Mouse (Mus musculus) yolk sac, embryonic 10.5 days (tissue): Measurements from ENCODE around the gene Egfem1.

Source experiments
- DNase-seq: peaks from one replicate; pipeline ENCODE4 v3.0.0-alpha.2; 2017; ENCODE audit warnings: low spot score

Gene Egfem1

DNA sequence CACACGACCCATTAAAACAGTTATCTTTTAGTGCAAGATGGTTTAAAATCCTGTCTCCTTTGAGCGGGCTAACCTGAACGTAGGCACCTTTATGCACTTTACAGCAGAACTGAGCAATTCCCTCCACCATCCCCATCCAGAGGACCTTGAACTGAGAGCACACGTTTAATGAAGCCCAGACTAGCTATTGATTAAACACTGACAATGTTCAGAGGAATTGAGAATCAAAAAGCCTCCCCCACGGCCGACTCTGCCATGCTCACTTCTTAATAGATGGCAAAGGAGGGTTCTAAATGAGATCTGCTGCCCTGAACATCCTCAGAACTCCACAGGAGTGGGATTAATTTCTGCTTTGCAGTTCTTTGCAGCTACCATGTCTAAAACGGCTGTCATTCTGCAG lies 520.3 kb downstream of the Egfem1 start:
- DNase-seq, result no peak

- DNase-seq, result no peak
Measured at GRCm38 (mm10) chr3:29608713-29609112, 526.9 kb downstream of the Egfem1 start.

- no peak for DNase-seq
Measured at GRCm38 (mm10) chr3:29609174-29609573, 527.4 kb downstream of the Egfem1 start.

DNA sequence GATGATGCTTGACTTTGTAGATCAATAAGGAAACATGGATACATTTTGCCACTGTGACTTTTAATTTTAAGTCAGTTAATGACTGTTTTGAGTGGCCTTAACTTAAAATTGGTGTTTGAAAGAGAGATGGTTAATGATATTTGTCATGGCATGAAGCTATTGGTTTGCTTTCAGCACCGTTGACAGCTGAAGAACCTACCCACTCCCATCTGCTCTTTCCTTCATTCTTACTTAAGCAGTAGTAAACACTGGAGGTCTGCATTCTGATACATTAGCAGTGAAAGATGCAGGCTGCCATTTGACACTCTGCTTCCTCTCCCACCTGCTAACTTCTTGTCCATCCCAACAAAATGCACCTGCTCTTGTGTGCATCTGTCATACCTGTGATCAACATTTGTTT lies 537.8 kb downstream of the Egfem1 start:
- no peak for DNase-seq

- no peak for DNase-seq
Measured at GRCm38 (mm10) chr3:29639819-29640218, 558.0 kb downstream of the Egfem1 start.

- DNase-seq, result no peak
Measured at GRCm38 (mm10) chr3:29666796-29667195, 585.0 kb downstream of the Egfem1 start.

DNA sequence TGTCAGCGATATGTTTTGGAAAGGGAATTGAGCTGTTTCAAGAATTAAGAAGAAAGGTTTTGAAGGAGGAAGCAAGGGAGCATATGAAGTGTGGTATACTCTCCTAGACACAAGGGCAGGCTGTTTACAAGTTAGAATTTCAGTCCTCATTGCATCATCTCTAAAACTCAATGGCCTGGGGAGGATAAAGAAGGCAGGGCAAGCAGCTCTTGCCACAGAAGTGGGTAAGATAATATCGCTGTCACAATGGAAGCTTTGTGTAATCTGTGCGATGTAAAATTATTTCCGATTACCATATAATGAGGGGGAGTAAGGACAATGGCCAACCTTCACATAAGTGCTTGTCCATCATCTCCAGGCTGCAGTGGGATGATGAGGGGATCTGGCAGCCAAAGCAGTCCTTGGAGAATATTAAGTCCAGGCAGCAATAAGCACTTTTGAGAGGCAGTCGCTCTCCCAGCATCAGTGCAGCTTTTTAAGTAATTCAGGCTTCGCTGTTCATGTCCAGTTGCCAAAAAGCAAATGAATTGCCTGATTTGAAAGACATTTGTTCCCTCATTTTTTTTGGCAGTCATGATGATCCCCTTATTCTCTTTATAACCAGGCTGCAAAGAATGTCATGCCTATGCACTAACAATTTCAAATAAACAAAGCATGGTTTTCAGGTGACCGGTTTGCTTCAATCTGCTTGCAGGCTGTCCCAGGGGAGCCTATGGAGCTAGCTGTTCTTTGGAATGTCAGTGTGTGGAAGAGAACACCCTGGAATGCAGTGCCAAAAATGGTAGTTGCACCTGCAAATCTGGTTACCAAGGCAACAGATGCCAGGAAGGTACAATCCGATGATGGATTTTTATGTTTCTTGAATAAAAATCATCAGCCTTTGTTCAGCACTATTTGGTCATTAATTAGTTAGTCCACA lies 607.8 kb downstream of the Egfem1 start:
- no peak for DNase-seq

DNA sequence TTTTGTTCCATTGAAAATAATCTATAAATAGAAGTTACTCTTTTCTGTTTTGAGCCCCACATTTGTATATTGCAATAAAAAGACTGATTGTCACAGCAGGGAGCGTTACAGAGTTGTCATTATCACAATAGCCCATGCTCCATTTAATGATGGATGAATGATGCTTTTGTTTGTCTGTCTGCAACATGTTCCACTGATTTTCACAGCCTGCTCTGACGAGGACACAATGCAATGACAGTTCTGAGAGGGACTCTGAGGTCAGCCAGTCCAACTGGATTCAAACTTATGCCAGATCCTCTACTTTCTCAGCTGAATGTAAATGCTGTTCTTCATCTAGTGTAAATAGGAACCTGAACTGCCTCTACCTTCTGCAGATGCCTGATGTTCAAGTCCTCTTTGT lies 619.3 kb downstream of the Egfem1 start:
- DNase-seq, result no peak

- no peak for DNase-seq
Measured at GRCm38 (mm10) chr3:29706816-29707215, 625.0 kb downstream of the Egfem1 start.

GRCm38 (mm10) chr3:29707467-29707866 lies 625.6 kb downstream of the Egfem1 start:
- DNase-seq, result no peak

DNA sequence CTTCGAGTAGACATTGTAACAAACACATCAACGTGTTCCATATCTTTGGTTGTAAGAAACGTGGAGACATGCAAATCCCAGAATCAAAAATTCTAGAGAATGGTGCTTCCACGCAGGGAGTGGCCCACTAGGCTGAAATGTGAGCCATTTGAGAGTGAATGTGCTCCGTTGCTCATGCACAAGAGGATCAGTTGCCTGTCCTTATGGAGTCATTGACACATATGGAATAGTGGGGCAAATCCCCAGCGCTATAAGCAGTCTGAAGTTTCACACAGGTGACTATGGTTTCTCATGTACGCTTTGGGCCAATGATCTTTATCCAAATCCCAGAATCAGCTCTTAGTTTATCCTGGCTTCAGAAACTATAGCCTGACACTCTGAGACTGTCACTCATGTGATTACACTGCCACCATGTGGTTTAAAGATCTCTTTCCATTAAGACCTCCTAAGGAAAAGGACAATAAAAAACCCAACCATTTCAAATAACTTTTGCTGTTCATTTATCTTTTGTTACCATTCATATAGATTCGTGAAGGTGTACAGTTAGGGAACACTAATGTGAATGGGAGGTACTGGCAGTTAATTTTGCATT lies 644.6 kb downstream of the Egfem1 start:
- DNase-seq, result no peak

- DNase-seq, result no peak
Measured at GRCm38 (mm10) chr3:29730062-29730760, 648.4 kb downstream of the Egfem1 start.

DNA sequence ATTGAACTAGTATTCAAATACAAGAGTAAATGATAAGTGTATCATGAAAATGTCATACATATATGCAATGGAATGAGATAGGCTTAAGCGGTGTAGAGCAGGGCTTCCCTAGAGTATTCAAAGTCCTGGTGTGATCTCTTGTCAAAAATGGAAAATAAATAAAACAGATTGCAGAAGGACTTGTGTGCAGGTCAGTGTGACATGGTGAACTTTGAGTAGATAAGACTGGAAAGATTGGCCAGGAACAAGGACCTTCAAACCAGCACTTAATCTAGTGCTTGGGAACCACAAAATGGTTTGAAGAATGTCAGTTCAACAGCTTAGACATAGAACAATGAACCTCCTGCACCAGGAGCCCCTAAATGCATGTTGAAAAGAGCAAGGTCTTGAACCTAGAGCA lies 649.7 kb downstream of the Egfem1 start:
- no peak for DNase-seq

GRCm38 (mm10) chr3:29732626-29733025 lies 650.8 kb downstream of the Egfem1 start:
- DNase-seq, result no peak

- no peak for DNase-seq
Measured at GRCm38 (mm10) chr3:29734251-29734650, 652.4 kb downstream of the Egfem1 start.

DNA sequence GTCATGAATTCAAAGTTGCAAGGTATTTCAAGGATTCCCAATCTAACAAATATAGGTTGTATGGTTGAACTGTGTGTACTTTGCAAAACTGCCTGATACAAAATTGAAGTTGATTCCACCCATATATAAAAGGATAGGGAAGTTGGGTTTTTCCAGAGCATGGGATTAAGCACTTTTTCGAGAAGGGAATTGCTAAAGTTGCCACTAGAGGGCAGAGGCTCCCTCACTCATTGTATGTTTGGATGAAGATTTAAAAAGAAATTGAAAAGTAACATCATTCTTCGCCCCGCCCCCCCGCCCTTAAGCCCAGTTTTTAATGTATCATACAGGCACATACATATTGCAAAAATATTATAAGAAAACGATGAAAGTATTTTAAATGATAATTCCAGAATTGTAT lies 657.5 kb downstream of the Egfem1 start:
- DNase-seq, result no peak
